Mouse (Mus musculus): ENCODE results near the gene Rpl10a.
"Not testable (repeated sequence)": the region's sequence is repeated elsewhere in the genome, so short reads cannot be mapped to it uniquely, and the experiment has no call there.

The Rpl10a gene

GRCm38 (mm10) chr17:28308297-28309195 is 19.7 kb upstream of the Rpl10a start:
- DNase-seq (ENCODE audit: low read depth, low spot score): peak; percentile 85

DNA sequence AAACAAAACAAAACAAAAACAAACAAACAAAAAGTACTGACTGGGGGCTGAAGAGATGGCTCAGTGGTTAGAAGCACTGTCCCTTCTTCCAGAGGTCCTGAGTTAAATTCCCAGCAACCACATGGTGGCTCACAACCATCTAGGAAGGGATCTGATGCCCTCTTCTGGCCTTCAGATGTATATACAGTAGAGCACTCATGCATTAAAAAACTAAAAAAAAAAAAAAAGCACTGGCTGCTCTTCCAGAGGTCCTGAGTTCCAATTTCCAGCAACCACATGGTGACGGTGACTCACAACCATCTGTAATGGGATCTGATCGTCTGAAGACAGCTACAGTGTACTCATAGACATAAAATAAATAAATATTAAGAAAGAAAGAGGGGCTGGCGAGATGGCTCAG is 17.4 kb upstream of the Rpl10a start:
- no peak for DNase-seq (ENCODE audit: low read depth, low spot score)

- DNase-seq (ENCODE audit: low read depth, low spot score): no peak
Observed at GRCm38 (mm10) chr17:28311366-28312132, 16.7 kb upstream of the Rpl10a start.

GRCm38 (mm10) chr17:28312232-28313211 is 15.7 kb upstream of the Rpl10a start:
- no peak for DNase-seq (ENCODE audit: low read depth, low spot score)

DNA sequence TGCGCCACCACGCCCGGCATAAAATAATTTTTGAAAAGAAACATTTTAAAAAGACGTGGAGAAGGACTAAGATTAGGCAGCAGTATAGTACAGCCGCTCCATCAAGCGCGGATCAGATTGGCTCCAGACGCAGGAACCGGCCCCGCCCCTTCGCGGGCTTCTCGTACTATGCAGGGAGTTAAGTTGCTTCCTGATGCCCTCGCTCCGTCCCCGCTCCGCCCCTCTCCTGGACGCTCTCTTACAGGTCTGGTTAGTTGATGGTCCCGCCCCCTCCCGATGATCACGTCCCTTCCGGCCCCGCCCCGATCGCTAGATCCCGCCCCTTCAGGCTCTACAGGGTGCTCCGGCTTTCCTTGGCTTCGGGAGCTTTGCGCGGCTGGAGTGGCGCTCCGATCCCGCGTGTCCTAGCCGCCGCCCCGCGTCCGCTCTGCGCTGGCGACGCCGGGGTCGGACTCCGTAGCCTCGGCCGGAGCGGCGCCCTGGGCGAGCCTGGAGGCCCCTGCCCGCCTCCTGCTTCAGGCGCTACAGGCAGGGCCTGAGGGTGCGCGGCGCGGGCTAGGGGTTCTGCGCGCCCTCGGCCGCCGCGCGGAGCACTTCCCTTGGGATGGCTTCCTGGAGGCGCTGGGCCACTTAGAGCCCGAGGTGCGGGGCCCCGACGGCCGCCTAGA is 14.9 kb upstream of the Rpl10a start, which contains the start of gene Fance:
Gene Fance (plus strand): TSS at position 308 of the 668 bp plus-strand sequence.
- peak; percentile 98 for DNase-seq (ENCODE audit: low read depth, low spot score)

DNA sequence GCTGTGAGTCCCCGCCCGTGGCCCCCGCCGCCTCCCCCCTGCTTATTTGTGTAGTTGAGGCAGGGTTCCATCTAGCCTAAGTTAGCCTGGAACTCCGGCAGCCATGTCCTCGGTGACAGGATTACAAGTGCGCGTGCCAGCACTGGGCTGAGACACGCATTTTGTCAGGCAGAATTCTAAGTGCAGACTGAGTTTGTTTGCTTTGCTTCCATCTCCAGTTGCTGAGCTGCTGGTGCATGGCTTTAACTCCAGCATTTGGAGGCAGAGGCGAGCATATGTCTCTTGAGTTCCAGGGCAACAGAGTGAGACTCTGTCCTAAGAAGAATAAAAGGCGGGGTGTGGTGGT is 14.4 kb upstream of the Rpl10a start:
- DNase-seq (ENCODE audit: low read depth, low spot score): no peak

GRCm38 (mm10) chr17:28315611-28316160 is 12.6 kb upstream of the Rpl10a start:
- DNase-seq (ENCODE audit: low read depth, low spot score): no peak

GRCm38 (mm10) chr17:28316476-28316875 is 11.8 kb upstream of the Rpl10a start:
- no peak for DNase-seq (ENCODE audit: low read depth, low spot score)

DNA sequence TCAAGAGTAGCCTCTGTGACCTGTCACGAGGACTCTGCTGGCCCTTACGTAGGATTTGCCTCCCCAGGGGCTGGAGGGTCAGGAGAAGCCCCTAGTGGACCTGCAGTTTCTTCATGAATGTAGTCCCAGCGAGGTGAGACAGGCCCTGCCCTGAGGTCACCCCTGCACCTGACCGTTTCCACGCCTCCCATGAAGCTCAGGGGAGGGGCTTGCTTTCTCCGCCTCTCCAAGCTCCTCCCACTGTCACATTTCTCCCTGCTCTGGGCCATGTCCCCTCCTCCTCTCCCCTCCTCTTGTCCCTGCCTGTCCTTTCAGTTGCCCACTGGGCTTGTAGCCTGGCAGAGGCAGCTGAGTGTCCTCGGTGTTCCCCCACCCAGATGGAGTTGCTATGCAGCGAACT is 11.2 kb upstream of the Rpl10a start:
- DNase-seq (ENCODE audit: low read depth, low spot score): no peak

DNA sequence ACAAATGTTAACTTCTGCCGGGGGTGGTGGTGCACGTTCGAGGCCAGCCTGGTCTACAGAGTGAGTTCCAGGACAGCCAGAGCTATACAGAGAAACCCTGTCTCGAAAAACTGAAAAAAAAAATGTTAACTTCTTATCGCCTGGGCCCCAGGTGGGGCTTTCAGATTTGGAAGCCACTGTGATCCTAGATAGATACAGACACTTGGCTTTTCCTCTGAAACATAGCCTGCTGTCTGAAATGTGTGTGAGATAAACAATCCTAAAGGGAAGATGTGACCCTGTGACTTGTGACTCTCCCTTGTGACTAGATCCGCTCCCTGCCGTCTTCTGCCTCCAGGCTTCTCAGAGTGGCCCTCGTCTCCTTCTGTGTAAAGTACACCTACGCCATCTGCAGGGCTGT is 10.5 kb upstream of the Rpl10a start:
- DNase-seq (ENCODE audit: low read depth, low spot score): no peak

DNA sequence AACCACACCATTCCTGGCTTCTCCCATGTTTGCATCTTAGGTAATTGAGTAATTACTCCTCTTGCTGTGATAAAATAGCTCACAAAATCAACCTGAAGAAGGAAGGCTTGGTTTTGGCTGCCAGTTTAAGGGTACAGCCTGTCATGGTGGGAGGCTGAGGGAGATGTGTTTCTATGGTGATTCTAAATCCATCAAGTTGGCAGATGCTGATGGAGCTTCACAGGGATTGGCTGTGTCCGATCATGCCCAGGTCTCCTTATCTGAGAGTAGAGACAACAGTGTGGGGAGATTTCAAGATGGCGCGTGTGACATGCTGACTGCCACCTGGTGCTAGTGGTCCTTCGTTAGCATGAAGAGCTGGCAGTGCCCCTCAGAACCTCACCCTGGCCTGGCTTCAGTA is 6.6 kb upstream of the Rpl10a start:
- no peak for DNase-seq (ENCODE audit: low read depth, low spot score)

DNA sequence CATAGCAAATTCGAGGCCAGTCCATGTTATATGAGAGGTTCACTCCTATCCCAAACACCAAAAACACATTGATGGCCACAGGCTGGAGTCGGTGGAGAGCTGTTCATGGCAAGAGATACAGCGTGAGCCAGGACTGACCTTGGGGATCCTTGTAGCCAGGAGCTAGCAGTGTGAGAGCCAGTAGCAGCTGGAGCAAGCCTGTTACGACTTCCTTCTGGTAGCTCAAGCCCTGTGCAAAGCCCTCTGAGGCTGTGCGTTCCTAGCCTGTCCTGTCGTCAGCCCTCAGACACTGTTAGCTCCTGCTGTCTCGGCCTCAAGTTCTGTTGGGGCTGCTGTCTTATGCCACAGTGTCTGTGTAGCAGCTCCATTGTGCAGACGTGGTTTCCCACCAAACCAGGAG is 4.5 kb upstream of the Rpl10a start:
- DNase-seq (ENCODE audit: low read depth, low spot score): no peak

GRCm38 (mm10) chr17:28324416-28324815 is 3.9 kb upstream of the Rpl10a start:
- not testable (repeated sequence) for DNase-seq (ENCODE audit: low read depth, low spot score)

DNA sequence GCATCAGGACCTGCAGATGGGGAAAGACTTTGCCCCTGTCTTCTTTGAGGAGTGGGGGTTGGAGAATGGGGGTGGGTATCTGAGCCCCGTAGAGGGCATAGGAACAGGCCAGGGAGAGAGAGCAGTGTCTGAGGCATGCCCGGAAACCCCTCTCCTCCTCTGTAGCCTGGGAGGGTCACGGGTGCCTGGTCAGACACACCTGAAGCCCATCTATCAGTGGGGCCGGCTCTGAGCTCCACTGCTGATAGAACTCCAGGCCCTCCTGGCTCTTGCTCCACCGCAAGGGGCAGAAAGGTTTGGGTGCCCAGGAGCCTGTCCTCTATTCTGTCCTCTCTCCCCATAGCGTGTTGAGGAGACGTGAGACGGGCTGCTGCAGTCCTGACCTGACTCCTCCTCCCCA is 2.5 kb upstream of the Rpl10a start:
- DNase-seq (ENCODE audit: low read depth, low spot score): no peak

DNA sequence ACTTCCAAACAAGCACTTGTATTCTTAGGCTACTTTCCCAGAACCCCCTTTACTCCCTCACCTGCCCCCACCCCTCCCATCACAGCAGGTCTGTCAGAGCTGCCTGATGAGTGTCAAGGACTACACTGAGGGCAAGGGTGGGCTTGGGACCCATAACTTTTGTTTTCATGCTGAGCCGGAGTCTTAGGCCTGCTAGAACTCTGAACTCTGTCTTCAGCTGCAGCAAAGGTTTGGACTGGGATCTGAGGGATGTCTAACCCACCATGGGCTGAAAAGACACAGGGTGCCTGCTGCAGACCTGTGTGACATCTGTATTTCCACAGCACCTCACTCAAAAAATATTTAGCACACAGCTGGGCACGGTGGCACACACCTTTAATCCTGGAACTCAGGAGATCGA is 1.3 kb upstream of the Rpl10a start:
- DNase-seq (ENCODE audit: low read depth, low spot score): no peak

DNA sequence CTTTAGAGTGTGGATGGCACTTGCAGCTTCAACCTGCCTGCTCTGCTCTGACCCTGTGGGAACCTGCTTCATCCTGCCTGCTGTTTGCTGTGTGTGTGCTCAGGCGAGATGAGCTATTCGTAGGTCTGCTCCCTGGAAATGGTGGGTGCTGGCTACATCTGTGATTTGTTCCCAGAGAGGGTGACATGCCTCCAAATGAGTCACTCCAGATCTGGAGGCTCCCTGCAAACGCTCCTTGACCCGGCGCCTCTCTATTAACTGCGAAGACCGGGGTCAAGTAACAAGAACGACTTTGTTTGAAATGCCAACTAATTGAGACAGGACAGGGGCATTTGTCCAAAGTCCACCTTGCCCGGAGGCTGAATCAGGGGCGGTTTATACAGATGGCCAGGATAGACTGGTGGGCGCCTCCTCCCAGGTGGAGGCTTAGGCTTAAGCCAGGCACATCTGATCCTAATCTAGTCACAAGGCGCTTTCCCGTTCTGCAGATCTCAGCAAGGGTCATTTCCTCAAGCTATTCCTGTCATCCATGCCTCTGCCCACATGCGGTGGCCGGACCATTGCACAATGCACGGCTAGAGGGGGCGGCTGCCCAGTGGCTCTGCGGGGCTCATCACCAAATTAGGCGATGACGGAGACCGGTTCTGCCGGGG is 472 bp upstream of the Rpl10a start:
- no peak for DNase-seq (ENCODE audit: low read depth, low spot score)

DNA sequence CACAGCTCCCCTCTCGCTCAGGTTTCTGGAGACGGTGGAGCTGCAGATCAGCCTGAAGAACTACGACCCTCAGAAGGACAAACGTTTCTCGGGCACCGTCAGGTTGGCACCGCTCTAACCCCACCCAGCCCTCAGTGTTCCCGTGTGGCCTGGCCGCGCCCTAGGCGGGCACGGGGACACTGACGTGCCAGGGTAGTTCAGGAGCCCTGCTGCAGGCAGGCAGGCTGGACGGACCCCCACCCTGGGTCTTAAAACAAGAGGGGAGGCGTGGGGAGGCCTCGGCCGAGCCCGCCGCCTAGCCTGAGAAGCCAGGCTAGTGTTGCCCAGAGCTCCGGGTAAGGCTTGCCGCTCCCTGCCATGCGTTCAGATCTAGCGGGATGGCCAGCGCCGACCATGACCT is 675 bp downstream of the Rpl10a start:
- DNase-seq (ENCODE audit: low read depth, low spot score): no peak

DNA sequence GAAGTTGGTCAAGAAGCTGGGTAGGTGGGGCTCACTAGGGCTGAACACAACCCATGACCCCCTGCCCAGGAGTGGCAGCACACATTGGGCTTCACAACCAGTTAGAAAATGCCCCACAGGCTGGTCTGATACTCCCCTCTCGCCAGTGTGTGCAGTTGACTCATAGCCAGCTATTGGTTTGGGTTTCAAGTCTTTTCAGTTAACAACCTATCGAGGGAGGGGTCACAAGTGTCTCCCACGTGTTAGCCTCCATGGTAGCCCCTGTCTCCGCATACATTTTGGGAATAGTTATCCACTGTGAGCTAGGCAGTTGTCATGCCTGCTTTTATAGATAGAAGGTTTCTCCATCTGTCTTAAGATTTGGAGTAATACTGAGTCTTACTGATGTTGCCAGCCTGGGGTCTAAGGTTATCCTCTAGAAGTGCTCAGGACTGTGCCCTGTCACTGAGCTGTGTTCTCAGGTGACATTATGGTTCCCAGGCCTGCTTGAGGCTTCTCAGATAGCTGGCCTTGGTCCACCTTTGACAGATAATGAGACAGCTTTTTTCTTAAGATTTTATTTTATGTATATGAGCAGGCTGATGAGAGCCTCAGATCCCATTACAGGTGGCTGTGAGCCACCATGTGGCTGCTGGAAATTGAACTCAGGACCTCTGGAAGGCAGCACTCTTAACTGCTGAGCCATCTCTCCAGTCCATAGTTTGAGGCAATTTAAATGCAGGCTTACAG is 1.4 kb downstream of the Rpl10a start:
- no peak for DNase-seq (ENCODE audit: low read depth, low spot score)

- no peak for DNase-seq (ENCODE audit: low read depth, low spot score)
Observed at GRCm38 (mm10) chr17:28330232-28330546, 1.9 kb downstream of the Rpl10a start.

DNA sequence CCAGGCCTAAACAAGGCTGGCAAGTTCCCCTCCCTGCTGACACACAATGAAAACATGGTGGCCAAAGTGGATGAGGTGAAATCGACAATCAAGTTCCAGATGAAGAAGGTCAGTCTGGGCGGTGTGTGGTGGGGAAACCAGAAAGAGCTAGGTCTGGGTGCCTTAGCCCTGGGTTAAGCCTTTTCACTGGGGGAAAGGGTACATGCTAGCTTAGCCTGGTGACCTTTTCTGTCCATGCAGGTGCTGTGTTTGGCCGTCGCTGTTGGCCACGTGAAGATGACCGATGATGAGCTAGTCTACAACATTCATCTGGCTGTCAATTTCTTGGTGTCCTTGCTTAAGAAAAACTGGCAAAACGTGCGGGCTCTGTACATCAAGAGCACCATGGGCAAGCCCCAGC is 2.3 kb downstream of the Rpl10a start:
- DNase-seq (ENCODE audit: low read depth, low spot score): not testable (repeated sequence)

Measured in skeletal muscle tissue, adult 2 months (tissue).